In genomic region chr12:55492941-55493340, GRCm38 (mm10) we compare ENCODE assay signal across 8 mouse cellular contexts. TPM values are rescaled to one million over a fixed set of nuclear protein-coding genes. Genes with fewer than 3 reads are reported as not detected.
DNase-seq lines count a peak whose midpoint lies in the region; ATAC-seq lines count a peak whose summit lies in the region.

No protein-coding gene starts in this region.

- H3K27me3 ChIP-seq in heart, embryonic 16.5 days (ENCODE audit: control insufficient read depth, insufficient read depth, low read length), result no peaks in the 10 kb centered on the region
- H3K27me3 ChIP-seq in embryonic facial prominence, embryonic 10.5 days (replicated peaks; ENCODE audit: low read depth, poor library complexity, severe bottlenecking), result peaks cover 4% of the 10 kb centered on the region
- no peaks in the 10 kb centered on the region for H3K27me3 ChIP-seq in midbrain, embryonic 16.5 days (ENCODE audit: control insufficient read depth, insufficient read depth, low read depth, low read length)

- peak overlapping the region; percentile 78 for H3K4me2 ChIP-seq in heart, embryonic 16.5 days (ENCODE audit: low read depth, low read length)
- peak overlapping the region; percentile 89 for H3K4me2 ChIP-seq in midbrain, embryonic 16.5 days (ENCODE audit: low read length)

- peaks cover 24% of the 10 kb centered on the region for H3K4me1 ChIP-seq in heart, embryonic 16.5 days (ENCODE audit: control insufficient read depth, insufficient read depth, low read length)
- H3K4me1 ChIP-seq in embryonic facial prominence, embryonic 10.5 days, result peaks cover 42% of the 10 kb centered on the region
- H3K4me1 ChIP-seq in midbrain, embryonic 16.5 days (ENCODE audit: control insufficient read depth, insufficient read depth, low read length), result peaks cover 17% of the 10 kb centered on the region

- no peaks in the 10 kb centered on the region for H3K9me3 ChIP-seq in heart, embryonic 16.5 days (replicated peaks; ENCODE audit: control insufficient read depth, low read length)
- no peaks in the 10 kb centered on the region for H3K9me3 ChIP-seq in embryonic facial prominence, embryonic 10.5 days
- no peaks in the 10 kb centered on the region for H3K9me3 ChIP-seq in midbrain, embryonic 16.5 days (replicated peaks; ENCODE audit: control insufficient read depth, low read length, poor library complexity, severe bottlenecking)

- ATAC-seq in heart, embryonic 16.5 days (replicated peaks; ENCODE audit: extremely low read depth, insufficient read depth, low FRiP score), result no peak
- ATAC-seq in midbrain, embryonic 16.5 days, result 0 out of 2 replicates have a peak, but pooled peaks have one; percentile 1

- no peak for DNase-seq in heart, postnatal 4 days
- no peak for DNase-seq in embryonic facial prominence, embryonic 10.5 days (ENCODE audit: low spot score)
- peak; percentile 61 for DNase-seq in kidney, postnatal 10 days
- DNase-seq in ovary, postnatal 36 days (ENCODE audit: low spot score), result no peak
- DNase-seq in cerebellum, postnatal 14 days, result no peak
- DNase-seq in layer of hippocampus, postnatal 36 days, result no peak

- H3K9ac ChIP-seq in heart, embryonic 16.5 days (ENCODE audit: low read length), result peak overlapping the region; percentile 97
- H3K9ac ChIP-seq in midbrain, embryonic 16.5 days (ENCODE audit: low read depth, low read length), result peak overlapping the region; percentile 96

- peaks cover 31% of the 10 kb centered on the region for H3K36me3 ChIP-seq in heart, embryonic 16.5 days (ENCODE audit: control insufficient read depth, insufficient read depth)
- peaks cover 34% of the 10 kb centered on the region for H3K36me3 ChIP-seq in embryonic facial prominence, embryonic 10.5 days (replicated peaks)
- H3K36me3 ChIP-seq in midbrain, embryonic 16.5 days (ENCODE audit: control insufficient read depth, insufficient read depth, low read length), result peaks cover 10% of the 10 kb centered on the region; the same call in 1 of the 2 replicates

- 2% methylated on average over 12 of the region's 12 CpGs for WGBS in heart, embryonic 16.5 days
- 1% methylated on average over 12 of the region's 12 CpGs for WGBS in embryonic facial prominence, embryonic 10.5 days
- WGBS in midbrain, embryonic 16.5 days, result 0% methylated on average over 12 of the region's 12 CpGs

- peak overlapping the region; percentile 81 for H3K4me3 ChIP-seq in heart, embryonic 16.5 days (ENCODE audit: low read length)
- H3K4me3 ChIP-seq in embryonic facial prominence, embryonic 10.5 days, result peak overlapping the region; percentile 91
- peak overlapping the region; percentile 88 for H3K4me3 ChIP-seq in midbrain, embryonic 16.5 days (ENCODE audit: low read depth, low read length)

- peak overlapping the region; percentile 100 for H3K27ac ChIP-seq in heart, embryonic 16.5 days (ENCODE audit: low read length)
- peak overlapping the region; percentile 98 for H3K27ac ChIP-seq in embryonic facial prominence, embryonic 10.5 days (replicated peaks)
- peak overlapping the region; percentile 97 for H3K27ac ChIP-seq in midbrain, embryonic 16.5 days (ENCODE audit: low read length)

RNA-seq across cellular contexts. Expression of gene Nfkbia, which starts 0.5 kb away (rescaled TPM):
- polyA plus RNA-seq in heart, embryonic 16.5 days (2015; fragmentation: Nextera tagmentation; extraction: Ambion mirVana), result 80.8 and 85.9 TPM in 2 replicates
- 10 to 100 TPM; 31.4 to 34.2 TPM for total RNA-seq in heart, postnatal 4 days (2021)
- 44.6 and 55.2 TPM in 2 replicates for polyA plus RNA-seq in embryonic facial prominence, embryonic 10.5 days (2016; fragmentation: Nextera tagmentation; extraction: Ambion mirVana)
- polyA plus RNA-seq in midbrain, embryonic 16.5 days (2015; fragmentation: Nextera tagmentation; extraction: Ambion mirVana), result 55.2 and 64.3 TPM in 2 replicates
- 10 to 100 TPM; 36.5 to 44.3 TPM for total RNA-seq in layer of hippocampus, postnatal 36 days (2021)
